Mouse (Mus musculus) ZHBTc4 (cell line): ENCODE measurements around the gene Sumo3.

ENCODE experiments used
- DNase-seq: peaks from one replicate; pipeline ENCODE4 v3.0.0-alpha.2; 2011; ENCODE audit warnings: low read depth, low spot score

Gene Sumo3

DNA sequence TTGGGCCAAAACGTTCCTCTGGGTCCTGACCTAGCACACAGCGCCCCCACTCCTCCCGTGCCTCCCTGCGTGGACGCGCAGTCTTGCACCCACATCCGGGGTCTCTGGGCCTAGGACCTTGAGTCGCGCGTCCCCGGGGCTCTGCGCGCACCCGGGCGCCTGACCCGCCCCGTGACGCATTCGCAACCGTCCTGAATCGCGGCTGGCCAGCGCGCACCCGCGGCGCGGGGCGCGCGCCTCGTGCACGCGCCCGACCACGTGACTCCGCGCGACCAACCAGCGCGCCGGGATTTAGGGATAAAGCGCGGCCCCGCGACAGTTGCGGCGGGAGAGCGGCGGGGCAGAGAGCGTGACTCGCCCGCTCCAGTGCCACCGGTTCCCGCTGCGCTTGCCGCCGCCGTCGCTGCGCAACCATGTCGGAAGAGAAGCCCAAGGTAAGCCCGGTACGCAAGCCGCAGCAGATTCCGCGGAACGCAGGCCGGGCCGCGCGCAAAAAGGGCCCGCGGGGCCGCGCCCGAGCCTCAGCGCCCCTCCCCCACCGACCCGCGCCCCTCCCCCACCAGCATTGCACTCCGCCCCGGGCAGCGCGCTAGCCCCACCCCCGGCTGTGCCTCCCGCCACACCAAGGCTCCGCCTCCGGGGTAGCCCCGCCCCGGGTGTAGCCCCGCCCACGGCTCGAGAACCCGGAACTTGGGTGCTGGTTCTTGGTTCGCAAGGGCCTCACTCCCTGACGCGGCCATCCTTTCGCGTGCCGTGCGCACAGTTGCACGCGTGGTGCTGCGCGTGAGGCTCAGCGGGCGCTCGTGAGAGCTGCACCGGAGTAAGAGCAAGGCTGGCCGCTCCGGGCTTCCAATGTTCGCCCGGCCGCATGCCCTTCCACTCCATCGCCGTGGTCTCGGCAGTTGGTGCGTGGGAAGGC is at the start of gene Sumo3, which contains the start of gene Gm49325:
Gene Sumo3, plus strand, starts transcription at position 190 of the 919 bp plus-strand sequence.
Gene Gm49325, plus strand, starts transcription at position 290 of the 919 bp plus-strand sequence.
- DNase-seq: peak; percentile 96

- no peak for DNase-seq
These were observed 49.3 kb upstream of the Sumo3 start for GRCm38 (mm10) chr10:77556631-77557030.

DNA sequence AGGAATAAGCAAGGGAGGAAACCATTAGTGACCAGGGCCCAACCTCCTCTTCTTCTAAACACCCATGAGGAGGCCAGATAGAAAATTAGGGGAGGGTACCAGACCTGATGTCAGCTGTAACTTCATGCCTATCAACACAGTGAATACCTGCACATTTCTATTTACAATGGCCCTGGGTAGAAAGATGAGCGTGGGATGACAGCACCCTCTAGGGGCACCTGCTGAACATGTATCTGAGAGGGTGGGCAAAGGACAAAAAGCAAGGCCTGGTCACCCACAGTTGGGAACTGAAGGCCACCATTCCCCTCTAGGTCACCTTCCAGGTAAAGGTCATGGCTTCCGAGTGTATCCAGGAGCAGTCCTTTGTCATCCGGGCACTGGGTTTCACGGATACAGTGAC is 48.3 kb upstream of the Sumo3 start:
- DNase-seq: no peak

DNA sequence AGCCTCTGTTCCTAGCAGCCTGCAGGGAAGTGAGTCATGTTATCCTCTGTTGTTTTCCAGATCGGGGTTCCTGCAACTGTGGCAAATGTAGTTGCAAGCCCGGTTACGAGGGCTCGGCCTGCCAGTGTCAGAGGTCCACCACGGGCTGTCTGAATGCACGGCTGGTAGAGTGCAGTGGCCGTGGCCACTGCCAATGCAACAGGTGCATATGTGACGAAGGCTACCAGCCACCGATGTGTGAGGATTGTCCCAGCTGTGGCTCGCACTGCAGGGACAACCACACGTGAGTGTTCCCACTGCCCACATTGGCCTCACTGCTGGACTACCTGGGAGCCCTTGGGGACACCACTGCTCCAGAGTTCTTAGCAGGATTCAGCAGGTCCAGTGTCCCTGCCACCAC is 45.8 kb upstream of the Sumo3 start:
- no peak for DNase-seq

GRCm38 (mm10) chr10:77560830-77561229 is 45.1 kb upstream of the Sumo3 start:
- no peak for DNase-seq

DNA sequence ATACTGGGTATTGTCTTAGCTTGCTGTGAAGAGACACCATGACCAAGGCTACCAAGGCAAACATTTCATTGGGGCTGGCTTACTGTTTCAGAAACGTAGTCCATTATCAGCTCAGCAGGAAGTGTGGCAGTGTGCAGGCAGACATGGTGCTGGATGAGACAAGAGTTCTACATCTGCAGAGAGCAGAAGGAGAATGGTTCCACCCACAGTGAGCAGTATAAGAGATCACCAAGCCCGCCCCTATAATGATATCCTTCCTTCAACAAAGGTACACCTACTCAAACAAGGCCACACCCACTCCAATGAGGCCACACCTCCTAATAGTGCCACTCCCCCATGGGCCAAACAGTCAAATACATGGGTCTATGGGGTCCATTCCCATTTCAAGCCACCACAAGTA is 44.4 kb upstream of the Sumo3 start:
- peak; percentile 20 for DNase-seq

DNA sequence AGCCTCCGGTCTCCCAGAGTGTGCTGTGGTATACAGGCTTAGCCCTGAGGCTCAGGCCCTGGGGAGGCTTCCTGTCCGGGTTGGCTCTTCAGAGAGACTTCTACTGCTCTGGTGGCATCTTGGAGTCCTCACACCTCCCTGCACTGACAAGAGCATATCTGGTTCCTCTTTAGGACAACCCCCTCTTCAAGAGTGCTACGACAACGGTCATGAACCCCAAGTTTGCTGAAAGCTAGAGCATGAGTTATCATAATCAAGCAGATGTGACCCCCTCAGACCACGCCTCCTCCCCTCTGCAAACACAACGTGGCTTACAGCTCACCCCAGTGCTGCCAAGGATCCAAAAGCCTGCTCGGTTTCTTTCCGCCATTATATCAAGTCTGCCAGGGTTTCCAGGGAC is 40.9 kb upstream of the Sumo3 start:
- DNase-seq: no peak

DNA sequence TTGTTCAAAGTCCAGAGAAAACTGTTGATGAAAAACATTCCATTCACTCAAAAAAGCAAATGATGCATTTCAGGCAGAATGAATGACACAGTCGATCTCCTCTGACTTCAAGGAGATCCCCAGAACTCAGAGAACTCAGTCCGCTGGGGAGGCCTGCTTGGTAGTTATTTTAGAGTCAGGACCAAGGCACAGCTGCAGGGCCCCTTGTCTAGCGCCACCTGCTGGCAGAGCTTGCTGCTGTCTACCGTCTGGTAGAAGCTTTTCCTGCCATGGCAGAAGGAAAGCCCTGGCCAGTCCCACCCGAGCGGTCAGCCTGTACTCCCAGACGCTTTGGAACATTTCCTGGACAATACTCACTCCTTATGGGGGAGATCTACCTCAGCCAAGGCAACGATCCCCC is 39.2 kb upstream of the Sumo3 start:
- peak; percentile 87 for DNase-seq

- DNase-seq: no peak
These were observed 36.4 kb upstream of the Sumo3 start for GRCm38 (mm10) chr10:77569481-77569880.

DNA sequence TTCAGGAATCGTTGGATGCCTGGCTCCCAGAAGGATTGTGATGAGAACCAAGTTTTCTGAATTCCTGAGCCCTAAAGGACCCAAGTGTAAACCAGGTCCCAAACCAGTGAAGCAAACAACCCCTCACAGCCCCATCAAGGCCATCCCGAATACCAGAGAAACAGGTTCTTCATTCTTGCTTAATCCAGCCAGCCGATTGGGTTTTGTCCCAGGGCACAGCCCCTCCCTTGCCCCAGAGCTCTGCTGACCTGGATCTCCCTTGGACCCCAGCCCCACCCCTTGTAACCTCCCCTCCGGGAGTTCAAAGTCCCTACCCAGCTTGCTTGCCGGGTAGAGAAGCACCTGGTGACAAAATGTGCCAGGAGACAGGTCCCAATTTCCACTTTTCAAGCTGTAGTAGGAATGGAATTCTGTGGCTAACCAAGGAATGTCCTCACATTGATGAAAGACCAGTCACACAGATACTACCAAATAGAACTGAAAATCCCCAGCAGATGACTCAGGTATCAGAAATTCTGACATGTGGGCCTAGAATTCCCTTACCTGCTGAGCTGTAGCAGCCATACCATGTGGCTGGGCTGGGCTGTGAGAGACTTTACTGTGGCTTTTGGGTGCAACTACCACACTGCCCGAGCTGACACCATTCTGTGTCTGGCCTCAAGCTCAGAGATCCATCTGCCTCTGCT is 35.8 kb upstream of the Sumo3 start:
- no peak for DNase-seq

GRCm38 (mm10) chr10:77572225-77572624 is 33.7 kb upstream of the Sumo3 start:
- peak; percentile 88 for DNase-seq

DNA sequence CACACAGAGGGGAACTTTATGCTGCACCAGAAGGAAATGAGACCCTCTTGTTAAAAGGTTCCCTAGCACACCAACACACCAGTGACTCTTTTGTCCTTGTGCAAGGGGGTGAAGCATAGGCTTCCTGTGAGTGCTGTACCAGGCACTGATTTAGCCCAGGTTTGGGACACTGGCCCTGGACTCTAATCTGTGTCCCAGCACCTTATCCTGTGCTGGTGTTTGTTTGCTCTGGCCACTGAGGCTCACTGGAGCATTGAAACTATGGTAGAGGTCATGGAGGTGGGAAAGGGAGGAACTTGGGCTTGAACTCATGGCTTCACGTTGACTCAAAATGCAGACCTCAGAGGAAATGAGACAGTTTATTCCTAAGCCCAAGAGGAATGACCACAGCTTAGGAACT is 32.7 kb upstream of the Sumo3 start:
- DNase-seq: no peak

DNA sequence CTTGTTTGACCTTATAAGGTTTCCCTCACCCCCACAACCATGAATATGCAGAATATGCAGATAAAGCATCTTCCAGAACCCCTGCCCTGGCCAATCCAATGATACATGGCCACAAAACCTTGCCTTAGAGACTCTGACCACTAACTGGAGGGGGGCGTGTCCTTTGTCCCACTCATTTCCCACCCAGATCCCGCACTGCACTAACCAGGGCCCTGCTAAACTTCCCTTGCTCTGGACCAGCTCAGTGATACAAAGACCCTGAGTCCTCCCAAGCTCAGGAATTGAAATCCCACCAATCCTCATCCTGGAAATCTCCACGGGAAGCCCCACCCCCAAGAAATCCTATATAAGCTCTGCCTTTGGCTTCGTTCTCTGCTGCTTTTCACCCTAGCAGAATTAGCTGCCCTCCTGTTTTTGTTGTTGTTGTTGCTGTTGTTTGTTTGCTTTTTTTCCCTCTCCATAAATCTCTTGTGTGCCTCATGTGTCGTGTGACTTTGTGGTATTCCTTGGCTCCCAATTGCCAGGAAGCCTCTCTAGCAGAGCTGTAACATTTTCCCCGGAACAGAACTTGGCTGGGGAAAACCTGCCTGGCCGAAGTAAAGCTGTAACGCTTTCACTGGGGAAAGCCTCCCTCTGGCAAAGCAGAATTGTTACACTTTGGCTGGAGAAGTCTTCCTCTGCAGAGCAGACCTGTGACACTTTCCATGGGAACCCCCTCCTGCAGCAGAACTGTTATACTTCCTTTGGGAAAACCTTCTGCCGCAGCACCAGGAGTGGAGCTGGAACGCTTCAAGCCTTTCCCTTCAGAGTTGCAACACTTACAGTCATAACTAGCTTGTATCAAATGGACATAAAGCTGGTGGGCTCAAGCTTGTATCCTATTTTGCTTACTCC is 25.6 kb upstream of the Sumo3 start:
- peak; percentile 53 for DNase-seq

GRCm38 (mm10) chr10:77581023-77581407 is 24.9 kb upstream of the Sumo3 start:
- DNase-seq: no peak

DNA sequence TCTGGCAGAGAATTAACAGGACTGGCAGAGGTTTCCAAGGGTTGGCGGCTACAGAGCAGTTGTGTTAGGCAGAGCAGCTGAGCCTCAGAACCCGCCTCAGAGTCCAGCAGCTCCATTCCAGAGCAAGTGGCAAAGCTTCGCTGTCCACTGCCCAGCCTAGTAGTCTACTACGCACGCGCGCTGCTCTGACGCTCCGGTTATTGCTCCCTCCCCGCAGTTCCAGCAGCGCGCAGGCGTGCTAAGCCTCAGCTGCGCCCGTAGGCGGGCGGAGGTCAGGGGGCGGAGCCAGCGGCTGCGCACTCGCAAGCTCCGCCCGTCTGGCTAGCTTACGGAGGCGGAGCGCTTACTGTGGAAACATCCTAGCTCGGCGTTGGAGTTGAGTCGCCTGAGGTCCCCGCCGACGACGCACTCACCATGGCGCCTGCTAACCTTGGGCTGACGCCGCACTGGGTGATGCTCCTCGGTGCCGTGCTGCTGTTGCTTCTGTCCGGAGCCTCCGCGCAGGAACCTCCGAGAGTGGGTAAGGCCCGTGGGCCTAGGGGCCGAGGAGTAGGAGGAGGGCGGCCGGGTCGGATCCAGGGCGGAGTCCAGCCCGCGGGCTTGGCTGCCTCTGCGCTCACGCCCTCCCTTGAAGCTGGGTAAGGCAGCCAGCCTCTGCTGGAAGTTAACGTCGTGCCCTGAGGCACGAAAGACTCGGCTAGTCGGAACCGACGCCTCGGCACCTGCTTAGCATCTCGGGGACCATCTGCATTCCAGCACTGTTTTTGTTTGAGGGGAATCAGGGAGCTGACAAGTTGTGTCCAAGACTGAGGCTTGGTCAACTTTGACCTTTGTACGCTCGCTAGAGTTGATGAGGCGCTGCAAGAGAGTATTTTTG is 24.3 kb upstream of the Sumo3 start, which contains the start of gene Pttg1ip:
Gene Pttg1ip, plus strand, starts transcription at position 313 of the 877 bp plus-strand sequence.
- peak; percentile 99 for DNase-seq

GRCm38 (mm10) chr10:77582285-77582618 is 23.6 kb upstream of the Sumo3 start:
- no peak for DNase-seq

- DNase-seq: no peak
These were observed 22.0 kb upstream of the Sumo3 start for GRCm38 (mm10) chr10:77583795-77584422.

GRCm38 (mm10) chr10:77586637-77587036 is 19.3 kb upstream of the Sumo3 start:
- DNase-seq: no peak

DNA sequence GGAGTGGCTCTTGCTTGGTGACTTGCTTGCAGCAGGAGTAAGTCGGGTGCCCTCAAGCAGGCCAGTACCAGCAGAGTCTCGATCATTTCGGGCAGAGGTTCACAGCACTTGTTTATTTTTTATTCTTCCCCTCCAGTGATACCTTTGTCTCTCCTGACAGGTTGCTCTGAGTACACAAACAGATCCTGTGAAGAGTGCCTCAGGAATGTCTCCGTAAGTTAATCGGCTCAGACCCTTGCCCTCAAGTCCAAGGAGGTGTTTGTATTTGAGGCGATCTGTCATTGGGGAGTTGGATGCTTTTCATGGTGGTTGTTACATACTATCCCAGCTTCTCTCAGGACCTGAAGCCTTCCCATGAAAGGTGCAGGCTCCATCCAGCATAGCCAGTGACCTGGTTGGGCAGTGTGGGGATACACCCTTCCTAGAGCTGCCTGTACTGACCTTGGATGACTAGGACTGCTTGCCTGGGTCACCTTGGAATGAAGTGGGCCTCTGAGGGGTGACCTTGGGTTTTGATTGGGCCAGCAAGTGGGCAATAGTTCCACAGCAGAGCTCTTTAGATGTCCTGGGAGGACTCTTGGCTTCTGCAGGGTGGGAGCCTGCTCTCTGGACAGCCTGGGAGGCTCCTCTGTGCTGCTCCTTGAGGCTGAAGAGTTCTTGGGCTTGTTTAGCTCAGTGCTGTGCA is 18.7 kb upstream of the Sumo3 start:
- DNase-seq: no peak

- DNase-seq: no peak
These were observed 17.9 kb upstream of the Sumo3 start for GRCm38 (mm10) chr10:77588036-77588435.
